Mouse (Mus musculus) lung, adult 2 months (tissue): Measurements from ENCODE around the gene Lmod3. TPM values are rescaled to one million over a fixed set of nuclear protein-coding genes. Genes with fewer than 3 reads are reported as not detected.

ENCODE experiments used
- DNase-seq: peaks from one replicate; pipeline ENCODE4 v3.0.0; 2022
- H3K4me1 ChIP-seq: fragments of 200-500 bp; 2 replicates; pipeline ENCODE4 v1.6.1; 2011; ENCODE audit warnings: low read length; ENCODE audit not compliant: control insufficient read depth, insufficient read depth
- H3K4me3 ChIP-seq: fragments of 200-500 bp; replicated peaks from 2 replicates; pipeline ENCODE3; 2011; ENCODE audit warnings: low read depth, mild to moderate bottlenecking, control low read depth, low read length; ENCODE audit errors: extremely low read depth
- CTCF ChIP-seq: fragments of 200-500 bp; IDR thresholded peaks from 2 replicates; pipeline ENCODE4 v1.5.1; 2011; ENCODE audit warnings: mild to moderate bottlenecking, low read length, control low read depth; ENCODE audit not compliant: insufficient read depth
- POLR2A ChIP-seq: fragments of 200-500 bp; IDR thresholded peaks from 2 replicates; pipeline ENCODE4 v1.6.1; 2011; ENCODE audit warnings: low read depth, mild to moderate bottlenecking, control low read depth, low read length, borderline replicate concordance; ENCODE audit errors: extremely low read depth
- WGBS: fragments of 180-500 bp; shearing (Covaris S2); methylation state at CpG from one replicate; pipeline ENCODE4 v1.1.7; 2018; 5-methylcytosine and 5-hydroxymethylcytosine counted together
- polyA plus RNA-seq: library from polyadenylated mRNA; depleted of rRNA; stranded (reverse); fragments of >200 nt; gene quantifications from 2 replicates; pipeline ENCODE4 v1.2.3, GENCODE M21; 2012; rRNA removed

Gene Lmod3
- polyA plus RNA-seq = 0.22 and 2.0 TPM in 2 replicates

DNA sequence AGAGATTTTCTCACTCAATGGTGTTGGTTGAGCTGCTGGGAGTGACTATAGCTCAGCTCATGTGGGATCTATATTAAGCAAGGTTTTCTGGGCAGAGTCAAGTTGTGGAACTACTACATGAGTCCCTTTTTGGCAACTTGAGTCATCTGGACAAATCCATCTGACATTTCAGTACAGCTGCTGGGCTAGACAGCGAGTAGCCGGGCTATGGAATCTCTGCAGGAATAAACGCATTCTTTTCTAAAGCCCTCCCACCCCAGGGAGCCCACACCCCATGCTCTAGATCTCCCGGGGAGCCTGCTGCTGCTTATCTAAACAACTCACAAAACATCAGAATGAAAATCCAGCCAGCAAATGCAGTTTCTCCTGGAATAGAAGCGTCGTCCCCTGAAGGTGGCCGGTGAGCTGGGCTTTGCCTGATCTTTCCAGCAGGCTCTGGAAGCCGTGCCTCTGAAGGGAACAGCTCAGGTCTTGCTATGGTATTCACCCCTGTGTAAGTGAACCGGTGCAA lies at the start of gene Lmod3:
TSS of gene Lmod3 (minus strand) at position 49 of the 511 bp plus-strand sequence.
- WGBS = 32% methylated on average over 9 of the region's 9 CpGs
- no peak for TF ChIP-seq CTCF
- no peak for TF ChIP-seq POLR2A
- DNase-seq = no peak
- Histone ChIP-seq H3K4me3 (no peak within 1 kb of the TSS), H3K4me1 (no peaks in the 10 kb centered on the region)

DNA sequence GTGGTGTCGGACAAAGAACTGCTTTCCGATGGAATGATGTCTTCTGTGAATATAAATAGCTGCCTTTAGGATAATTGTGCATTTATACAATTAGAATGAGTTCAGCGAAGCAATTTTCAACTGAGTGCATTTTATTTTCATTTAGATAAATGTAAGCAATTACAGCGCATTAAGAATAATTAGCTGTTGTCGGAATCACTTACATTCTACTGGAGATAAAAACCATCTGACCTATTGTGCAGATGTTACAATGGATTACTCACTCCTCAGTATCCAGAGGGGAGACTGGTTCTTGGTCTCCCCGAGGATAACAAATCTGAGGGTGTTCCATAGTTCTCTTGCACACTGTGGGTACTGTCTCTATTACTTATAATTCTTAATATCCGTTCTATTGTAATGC lies 49.7 kb upstream of the Lmod3 start:
- DNase-seq = no peak
- WGBS = 85% methylated on average over 7 of the region's 7 CpGs
- TF ChIP-seq CTCF (no peak), POLR2A (no peak)

DNA sequence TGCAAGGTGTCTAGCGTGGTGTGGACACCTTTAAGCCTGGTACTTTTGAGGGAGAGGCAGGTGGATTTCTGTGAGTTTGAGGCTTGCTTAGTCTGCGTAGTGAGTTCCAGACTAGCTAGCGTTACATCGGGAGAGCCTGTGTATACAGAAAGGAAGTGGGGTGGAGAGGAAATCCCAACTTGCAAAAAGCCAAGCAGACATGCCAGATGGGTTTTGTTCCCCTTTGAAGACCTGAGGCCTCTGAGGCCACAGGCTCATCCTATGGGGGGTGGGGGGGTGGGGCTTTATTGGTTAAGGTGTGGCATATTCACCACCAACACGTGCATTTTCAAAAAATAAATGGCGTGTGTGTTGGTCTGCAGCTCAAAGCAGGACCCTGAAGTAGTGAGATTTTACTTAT lies 48.1 kb upstream of the Lmod3 start:
- no peak for DNase-seq
- Histone ChIP-seq H3K4me3 (no peak overlapping the region), H3K4me1 (no peaks in the 10 kb centered on the region)
- WGBS = 73% methylated on average over 6 of the region's 6 CpGs
- TF ChIP-seq CTCF = no peak
- TF ChIP-seq POLR2A = no peak

More for the DNA sequence above, 49.7 kb upstream of the Lmod3 start:
- no peaks in the 10 kb centered on the region for H3K4me1 ChIP-seq
- no peak overlapping the region for H3K4me3 ChIP-seq

DNA sequence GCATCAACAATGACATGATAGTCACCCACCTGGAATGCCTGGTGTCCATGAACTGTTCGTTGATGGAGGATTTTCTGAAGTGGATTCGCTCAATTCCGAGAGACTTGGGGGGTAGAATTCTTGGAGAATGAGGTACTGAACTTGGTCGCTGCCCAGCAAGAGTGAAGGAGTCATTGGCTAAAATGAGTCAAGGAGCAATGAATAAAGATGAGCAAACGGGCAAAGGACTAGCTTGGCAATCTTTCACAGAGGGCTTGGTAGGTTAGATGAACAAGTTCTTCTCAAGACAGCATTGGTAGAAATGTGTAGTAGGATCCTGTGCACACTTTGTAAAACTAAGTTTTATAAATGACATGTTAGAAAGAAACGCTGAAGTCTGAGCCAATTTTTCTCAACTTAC lies 47.6 kb upstream of the Lmod3 start:
- no peak for DNase-seq
- Histone ChIP-seq H3K4me1 (no peaks in the 10 kb centered on the region), H3K4me3 (no peak overlapping the region)
- TF ChIP-seq CTCF = no peak
- no peak for TF ChIP-seq POLR2A
- 94% methylated on average over 6 of the region's 6 CpGs for WGBS

DNA sequence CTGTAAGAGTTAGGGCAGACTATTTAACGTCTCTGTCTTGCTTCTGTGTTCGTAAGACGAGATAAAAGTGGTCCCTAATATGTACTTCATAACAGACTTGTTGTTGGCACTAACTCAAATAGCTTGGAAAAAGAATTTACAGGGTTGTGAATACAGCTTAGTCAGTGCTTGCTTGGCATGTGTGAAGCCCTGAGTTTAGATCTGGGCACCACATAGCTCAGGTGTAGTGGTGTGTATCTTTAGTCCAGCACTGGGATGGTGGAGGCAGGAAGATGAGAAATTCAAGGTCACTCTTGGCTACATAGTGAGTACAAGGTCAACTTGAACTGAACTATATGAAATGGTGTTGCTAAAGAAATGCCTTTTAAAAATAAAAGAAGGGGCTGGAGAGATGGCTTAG lies 44.6 kb upstream of the Lmod3 start:
- no peak for DNase-seq
- WGBS = 62% methylated on average over 3 of the region's 3 CpGs
- peaks cover 3% of the 10 kb centered on the region; the same call in 1 of the 2 replicates for H3K4me1 ChIP-seq
- TF ChIP-seq CTCF (no peak), POLR2A (no peak)
- H3K4me3 ChIP-seq = no peak overlapping the region

DNA sequence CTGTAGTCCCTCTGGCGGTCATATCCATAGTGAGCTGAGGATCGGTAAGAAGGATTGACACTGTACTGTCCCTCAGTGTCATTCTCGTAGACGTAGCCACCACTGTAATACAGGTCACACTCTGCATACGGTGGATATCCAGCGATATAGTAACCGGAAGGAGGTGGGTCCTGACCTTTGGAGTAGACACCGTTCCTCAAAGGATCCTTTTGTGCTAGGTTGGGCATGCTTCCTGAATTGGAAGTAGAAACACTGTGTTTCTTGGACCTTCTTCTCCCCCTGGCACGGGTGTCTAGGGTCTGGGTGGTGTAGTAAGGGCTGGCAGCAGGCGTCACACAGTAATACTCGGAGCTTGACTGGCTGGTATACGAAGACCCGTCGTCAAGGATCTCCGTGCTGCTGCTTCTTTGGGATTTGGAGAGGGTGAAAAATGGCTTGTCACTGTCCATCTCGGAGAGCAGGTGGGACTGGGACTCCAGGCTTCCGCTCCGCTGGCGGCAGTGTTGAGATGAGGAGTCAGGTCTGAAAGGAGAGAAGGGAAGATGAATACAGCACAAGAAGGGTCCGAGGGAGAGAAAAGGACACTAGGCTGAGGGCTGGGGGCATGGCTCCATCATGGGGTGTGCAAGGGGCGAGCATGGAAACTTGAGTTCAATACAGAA lies 43.4 kb upstream of the Lmod3 start:
- H3K4me3 ChIP-seq = no peak overlapping the region
- WGBS = 91% methylated on average over 21 of the region's 21 CpGs
- no peak for TF ChIP-seq POLR2A
- TF ChIP-seq CTCF = no peak
- H3K4me1 ChIP-seq = peaks cover 5% of the 10 kb centered on the region; the same call in 1 of the 2 replicates
- DNase-seq = no peak

DNA sequence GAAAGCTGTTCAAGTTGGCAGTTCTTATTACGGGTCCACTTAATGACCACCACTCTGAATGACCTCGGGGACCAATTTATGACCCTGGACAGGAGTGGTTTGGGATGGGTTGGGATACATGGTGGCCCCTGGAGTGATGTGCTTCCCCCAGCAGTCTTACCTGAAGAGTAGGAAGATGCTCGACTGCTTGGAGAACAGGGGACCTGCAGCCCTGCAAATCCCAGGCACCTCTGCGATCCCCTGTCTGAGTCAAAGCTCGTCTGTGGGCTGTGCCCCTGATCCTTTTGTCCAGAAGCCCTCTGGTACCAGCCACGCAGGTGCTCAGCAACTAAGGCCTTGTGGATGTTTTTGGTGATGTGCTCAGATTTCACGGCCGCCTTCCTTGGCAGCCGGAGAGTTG lies 42.9 kb upstream of the Lmod3 start:
- DNase-seq = no peak
- peaks cover 5% of the 10 kb centered on the region; the same call in 1 of the 2 replicates for H3K4me1 ChIP-seq
- TF ChIP-seq POLR2A (no peak), CTCF (no peak)
- WGBS = 90% methylated on average over 9 of the region's 9 CpGs
- H3K4me3 ChIP-seq = no peak overlapping the region

DNA sequence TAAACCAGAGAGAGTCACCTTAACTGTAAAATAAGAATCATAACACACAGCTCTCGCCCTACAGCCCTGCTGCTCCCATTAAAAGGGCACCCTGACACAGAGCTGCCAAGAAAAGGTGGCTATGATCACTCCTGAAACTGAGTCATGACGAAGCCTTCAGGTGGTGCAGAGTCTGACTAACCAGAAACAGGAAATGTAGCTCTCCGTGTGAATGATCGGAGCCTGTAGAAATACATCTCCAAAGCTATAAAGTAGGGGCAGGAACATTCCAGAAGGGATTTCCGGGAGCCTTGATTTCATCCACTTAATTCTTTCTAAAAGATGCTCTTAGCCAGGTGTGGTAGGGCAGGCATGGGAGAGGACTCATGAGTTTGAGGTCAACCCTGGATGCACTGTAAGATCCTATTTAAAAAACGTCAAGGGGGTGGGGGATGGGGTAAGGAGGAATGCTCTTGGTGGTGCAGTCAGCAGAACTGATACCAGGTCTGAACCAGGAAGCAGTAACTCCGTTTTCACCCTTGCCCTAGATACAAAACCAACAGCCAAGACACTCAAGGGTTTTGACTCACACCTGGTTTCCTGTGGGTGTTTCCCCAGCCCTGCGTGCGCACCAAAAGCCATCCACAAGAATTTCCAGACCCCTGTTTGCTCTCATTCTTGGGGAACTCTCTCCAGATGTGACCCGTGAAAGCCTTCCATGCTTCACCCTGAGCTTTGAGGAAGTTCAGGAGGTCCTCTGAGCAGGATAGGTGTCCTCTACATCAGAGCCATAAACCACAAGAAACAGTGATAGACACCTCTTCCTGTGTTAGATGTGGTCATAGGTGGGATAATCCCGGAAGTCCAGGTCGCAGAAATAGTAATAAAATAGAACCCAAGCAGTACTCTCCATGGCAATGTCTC lies 41.4 kb upstream of the Lmod3 start:
- TF ChIP-seq POLR2A = no peak
- TF ChIP-seq CTCF = no peak
- 61% methylated on average over 12 of the region's 12 CpGs for WGBS
- DNase-seq = no peak
- Histone ChIP-seq H3K4me1 (peaks cover 5% of the 10 kb centered on the region), H3K4me3 (no peak overlapping the region)

DNA sequence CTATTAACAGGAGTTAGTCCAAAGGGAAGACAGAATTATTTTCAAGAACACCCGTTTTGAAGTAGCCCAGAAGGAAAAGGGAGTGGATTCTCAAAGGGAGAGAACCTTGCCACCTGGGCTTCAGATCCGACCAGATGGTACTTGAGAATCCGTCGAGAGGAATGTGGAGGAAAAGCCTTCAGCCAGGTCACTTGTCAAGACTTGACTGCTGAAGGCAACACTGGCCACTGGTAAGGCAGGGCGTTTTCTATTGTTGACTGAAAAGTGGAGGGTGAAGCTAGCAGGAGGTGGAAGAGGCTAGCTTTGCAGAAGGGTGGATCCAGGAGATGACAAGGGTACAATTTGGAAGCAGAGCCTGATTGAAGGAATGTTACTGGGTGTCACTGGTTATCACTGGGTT lies 40.3 kb upstream of the Lmod3 start:
- DNase-seq = no peak
- TF ChIP-seq POLR2A (no peak), CTCF (no peak)
- 62% methylated on average over 5 of the region's 5 CpGs for WGBS
- peaks cover 5% of the 10 kb centered on the region for H3K4me1 ChIP-seq
- H3K4me3 ChIP-seq = no peak overlapping the region

DNA sequence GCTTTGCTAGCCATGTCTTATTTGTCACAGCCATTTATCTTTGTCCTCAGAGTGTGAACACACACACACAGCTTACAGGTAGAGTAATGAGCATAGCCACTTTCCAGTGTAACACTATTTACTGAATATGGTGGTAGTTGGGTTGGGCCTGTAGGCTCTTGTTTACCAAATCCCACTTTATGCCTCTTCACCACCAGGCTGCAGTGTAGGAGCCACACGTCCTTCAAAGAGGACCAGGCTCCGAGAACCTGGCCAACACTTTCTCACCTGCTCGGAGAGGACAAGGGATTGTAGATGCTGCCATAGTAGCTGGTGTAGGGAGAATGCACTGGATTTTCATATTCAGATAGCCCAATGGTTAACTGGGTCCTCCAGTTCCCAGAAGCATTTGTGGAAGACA lies 39.5 kb upstream of the Lmod3 start:
- TF ChIP-seq CTCF (no peak), POLR2A (no peak)
- Histone ChIP-seq H3K4me1 (peaks cover 5% of the 10 kb centered on the region), H3K4me3 (no peak overlapping the region)
- DNase-seq = no peak
- WGBS = 78% methylated on average over 3 of the region's 3 CpGs
